Mouse (Mus musculus): ENCODE data around the gene Osbpl5.

- TF ChIP-seq CTCF (IDR thresholded peaks at IDR 0.05; ENCODE audit: low read depth) (no peak), EP300 (optimal IDR thresholded peaks at IDR 0.05) (no peak)
Measured at GRCm38 (mm10) chr7:143663470-143663869, 93.3 kb downstream of the Osbpl5 start.

All from stomach, postnatal 0 days (tissue).